Mouse (Mus musculus): ENCODE data around the gene Pdss1. TPM values are rescaled to one million over a fixed set of nuclear protein-coding genes. Genes with fewer than 3 reads are reported as not detected.
A peak's percentile ranks its signal among the peaks of the same experiment; 100 is the strongest.

Gene Pdss1
- polyA plus RNA-seq, 1 experiment from 2014 or later, result 32.1 TPM

DNA sequence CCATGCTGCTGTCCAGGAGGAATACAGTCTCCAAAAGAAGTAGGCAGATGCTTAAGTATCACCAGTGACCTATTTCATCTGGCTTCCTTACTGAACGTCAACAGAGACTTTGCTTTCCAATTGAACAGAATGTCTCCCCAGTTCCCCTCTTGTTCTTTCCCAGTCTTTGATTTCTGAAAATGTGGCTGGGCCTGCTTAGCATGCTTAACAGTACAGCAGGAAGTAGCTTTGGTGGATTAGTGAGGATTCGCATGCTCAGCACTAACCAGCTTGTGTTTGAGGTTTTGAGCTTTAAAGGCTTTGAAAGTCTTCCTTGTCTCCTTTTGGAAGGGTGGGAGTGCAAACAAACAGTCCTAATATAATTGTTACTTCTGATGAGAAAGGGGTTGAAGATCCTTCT, 32.9 kb downstream of the Pdss1 start:
- Histone ChIP-seq H3K27me3 (ENCODE audit: control insufficient read depth, insufficient read depth, low read length) (no peaks in the 10 kb centered on the region), H3K9ac (ENCODE audit: low read depth, low read length) (no peak overlapping the region), H3K9me3 (replicated peaks; ENCODE audit: control insufficient read depth, low read length) (no peaks in the 10 kb centered on the region), H3K4me1 (ENCODE audit: control insufficient read depth, insufficient read depth, low read length) (no peaks in the 10 kb centered on the region), H3K4me3 (ENCODE audit: low read depth, low read length) (no peak overlapping the region), H3K4me2 (no peak overlapping the region), H3K36me3 (ENCODE audit: control insufficient read depth, insufficient read depth, low read length) (peaks cover 3% of the 10 kb centered on the region), H3K27ac (ENCODE audit: low read depth, low read length) (no peak overlapping the region)
- WGBS (ENCODE audit: insufficient replicate concordance), result 86% methylated on average over 2 of the region's 2 CpGs
- no peak for ATAC-seq (replicated peaks; ENCODE audit: insufficient number of reproducible peaks, low FRiP score, low TSS enrichment)

DNA sequence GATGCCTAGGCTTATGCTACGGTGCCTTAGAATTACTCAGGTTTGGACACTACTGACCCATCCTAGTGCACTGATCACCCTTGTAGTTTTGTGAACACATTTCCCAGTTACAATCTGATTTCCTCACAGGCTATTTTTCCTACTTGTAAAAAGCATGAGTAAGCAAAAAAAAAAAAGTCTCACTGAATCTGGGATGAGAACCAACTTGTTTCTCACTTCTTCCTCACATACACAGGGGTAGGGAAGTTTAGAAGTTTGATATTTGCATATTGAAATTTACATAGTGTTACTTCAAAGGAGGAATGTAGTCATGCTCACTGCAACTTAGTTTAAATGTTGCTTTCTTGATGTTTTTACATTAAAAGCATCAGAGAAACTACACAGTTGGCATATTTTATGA, 38.2 kb downstream of the Pdss1 start:
- Histone ChIP-seq H3K27ac (ENCODE audit: low read depth, low read length) (no peak overlapping the region), H3K9ac (ENCODE audit: low read depth, low read length) (no peak overlapping the region), H3K4me2 (no peak overlapping the region), H3K9me3 (replicated peaks; ENCODE audit: control insufficient read depth, low read length) (no peaks in the 10 kb centered on the region), H3K4me1 (ENCODE audit: control insufficient read depth, insufficient read depth, low read length) (no peaks in the 10 kb centered on the region), H3K27me3 (ENCODE audit: control insufficient read depth, insufficient read depth, low read length) (no peaks in the 10 kb centered on the region), H3K36me3 (ENCODE audit: control insufficient read depth, insufficient read depth, low read length) (peaks cover 3% of the 10 kb centered on the region), H3K4me3 (ENCODE audit: low read depth, low read length) (no peak overlapping the region)
- no peak for ATAC-seq (replicated peaks; ENCODE audit: insufficient number of reproducible peaks, low FRiP score, low TSS enrichment)
- 85% methylated on average over 1 of the region's 1 CpGs for WGBS (ENCODE audit: insufficient replicate concordance)

DNA sequence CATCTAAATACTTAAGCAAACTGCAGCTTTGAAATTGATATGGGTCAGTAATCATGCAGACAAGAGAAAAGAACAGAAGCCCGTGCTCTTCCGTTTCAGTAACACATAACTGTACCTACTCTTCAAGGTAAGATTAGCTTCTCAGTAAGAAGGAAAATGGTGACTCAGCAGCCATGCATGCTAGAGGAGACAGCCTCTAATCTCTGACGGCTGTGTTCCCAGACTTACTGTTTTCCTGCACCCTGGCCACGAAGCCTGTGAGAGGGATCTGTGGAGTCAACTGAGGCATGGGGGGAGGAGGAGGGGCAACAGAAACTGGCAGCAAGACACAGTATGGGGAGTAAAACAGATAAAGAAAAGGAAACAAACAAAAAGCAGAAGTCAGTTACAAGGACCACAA, 54.6 kb downstream of the Pdss1 start:
- Histone ChIP-seq H3K27me3 (ENCODE audit: control insufficient read depth, insufficient read depth, low read length) (no peaks in the 10 kb centered on the region), H3K9ac (ENCODE audit: low read depth, low read length) (no peak overlapping the region), H3K27ac (ENCODE audit: low read depth, low read length) (0 out of 2 replicates have a peak overlapping the region, but pooled peaks have one; percentile 35), H3K4me2 (no peak overlapping the region), H3K4me3 (ENCODE audit: low read depth, low read length) (no peak overlapping the region), H3K36me3 (ENCODE audit: control insufficient read depth, insufficient read depth, low read length) (no peaks in the 10 kb centered on the region), H3K4me1 (ENCODE audit: control insufficient read depth, insufficient read depth, low read length) (peaks cover 4% of the 10 kb centered on the region), H3K9me3 (replicated peaks; ENCODE audit: control insufficient read depth, low read length) (no peaks in the 10 kb centered on the region)
- WGBS (ENCODE audit: insufficient replicate concordance), result 17% methylated on average over 4 of the region's 4 CpGs
- ATAC-seq (replicated peaks; ENCODE audit: insufficient number of reproducible peaks, low FRiP score, low TSS enrichment), result no peak

DNA sequence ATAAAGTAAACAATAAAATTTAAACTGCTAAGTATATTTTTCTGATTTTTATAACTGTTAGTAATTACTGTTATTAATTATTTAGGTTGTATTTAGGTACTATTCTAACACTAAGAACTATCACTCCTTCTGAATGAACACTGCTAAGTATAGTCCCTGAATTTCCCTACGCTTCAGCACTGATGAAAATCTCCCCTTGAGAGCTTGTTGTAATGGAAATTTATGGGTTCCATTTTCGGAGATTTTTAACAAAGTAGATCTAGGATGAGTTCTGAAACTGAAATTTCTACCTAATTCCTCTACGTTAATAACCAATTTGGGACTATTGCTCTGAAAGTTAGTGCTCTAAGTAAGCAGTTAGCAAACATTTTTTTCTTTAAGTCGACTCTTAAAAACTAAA, 59.0 kb downstream of the Pdss1 start:
- WGBS (ENCODE audit: insufficient replicate concordance), result 84% methylated on average over 4 of the region's 4 CpGs
- no peak for ATAC-seq (replicated peaks; ENCODE audit: insufficient number of reproducible peaks, low FRiP score, low TSS enrichment)
- Histone ChIP-seq H3K9ac (ENCODE audit: low read depth, low read length) (no peak overlapping the region), H3K4me2 (no peak overlapping the region), H3K4me1 (ENCODE audit: control insufficient read depth, insufficient read depth, low read length) (peaks cover 4% of the 10 kb centered on the region), H3K9me3 (replicated peaks; ENCODE audit: control insufficient read depth, low read length) (no peaks in the 10 kb centered on the region), H3K4me3 (ENCODE audit: low read depth, low read length) (no peak overlapping the region), H3K27me3 (ENCODE audit: control insufficient read depth, insufficient read depth, low read length) (no peaks in the 10 kb centered on the region), H3K27ac (ENCODE audit: low read depth, low read length) (no peak overlapping the region), H3K36me3 (ENCODE audit: control insufficient read depth, insufficient read depth, low read length) (peaks cover 2% of the 10 kb centered on the region; the same call in 1 of the 2 replicates)

DNA sequence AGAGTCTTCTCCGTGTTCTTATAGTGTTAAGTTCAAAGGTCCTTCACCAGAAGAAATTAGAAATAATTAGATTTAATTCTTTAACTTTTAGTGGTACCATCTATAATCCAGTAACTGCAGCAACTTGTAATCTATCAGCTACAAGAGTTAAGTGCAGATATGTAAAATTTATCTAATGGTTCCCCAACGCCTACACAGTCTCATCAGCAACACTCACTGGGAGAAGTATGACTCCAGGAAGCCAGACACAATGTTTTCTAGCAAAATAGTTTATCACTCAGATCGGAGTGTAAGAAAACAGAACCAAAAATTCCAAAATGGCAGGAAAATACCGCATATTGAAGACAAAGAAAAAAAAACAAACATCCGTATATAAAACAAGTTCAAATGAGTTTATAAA, 60.6 kb downstream of the Pdss1 start:
- no peak overlapping the region for H3K9ac ChIP-seq (ENCODE audit: low read depth, low read length)
- H3K4me3 ChIP-seq (ENCODE audit: low read depth, low read length), result no peak overlapping the region
- no peak overlapping the region for H3K27ac ChIP-seq (ENCODE audit: low read depth, low read length)
- H3K4me1 ChIP-seq (ENCODE audit: control insufficient read depth, insufficient read depth, low read length), result no peaks in the 10 kb centered on the region
- peaks cover 2% of the 10 kb centered on the region; the same call in 1 of the 2 replicates for H3K36me3 ChIP-seq (ENCODE audit: control insufficient read depth, insufficient read depth, low read length)
- no peak for ATAC-seq (replicated peaks; ENCODE audit: insufficient number of reproducible peaks, low FRiP score, low TSS enrichment)
- H3K27me3 ChIP-seq (ENCODE audit: control insufficient read depth, insufficient read depth, low read length), result no peaks in the 10 kb centered on the region
- H3K9me3 ChIP-seq (replicated peaks; ENCODE audit: control insufficient read depth, low read length), result no peaks in the 10 kb centered on the region
- WGBS (ENCODE audit: insufficient replicate concordance), result 76% methylated on average over 5 of the region's 5 CpGs
- no peak overlapping the region for H3K4me2 ChIP-seq

DNA sequence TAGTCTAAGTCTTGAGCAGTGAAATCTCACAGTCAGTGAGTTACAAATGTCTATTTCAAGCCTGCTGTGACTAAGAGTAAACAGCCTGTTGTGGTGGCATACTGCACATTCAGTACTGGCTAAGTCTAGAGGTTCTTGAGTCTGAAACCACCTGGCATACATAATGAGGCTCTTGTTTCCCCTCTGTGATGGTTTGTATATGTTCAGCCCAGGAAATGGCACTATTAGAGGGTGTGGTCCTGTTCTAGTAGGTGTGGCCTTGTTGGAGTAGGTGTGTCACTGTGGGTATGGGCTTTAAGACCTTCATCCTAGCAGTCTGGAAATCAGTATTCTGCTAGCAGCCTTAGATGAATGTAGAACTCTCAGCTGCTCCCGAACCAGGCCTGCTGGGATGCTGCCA, 62.1 kb downstream of the Pdss1 start:
- Histone ChIP-seq H3K27ac (ENCODE audit: low read depth, low read length) (no peak overlapping the region), H3K4me2 (no peak overlapping the region), H3K4me1 (ENCODE audit: control insufficient read depth, insufficient read depth, low read length) (no peaks in the 10 kb centered on the region), H3K27me3 (ENCODE audit: control insufficient read depth, insufficient read depth, low read length) (no peaks in the 10 kb centered on the region), H3K36me3 (ENCODE audit: control insufficient read depth, insufficient read depth, low read length) (peaks cover 2% of the 10 kb centered on the region; the same call in 1 of the 2 replicates), H3K9ac (ENCODE audit: low read depth, low read length) (no peak overlapping the region), H3K9me3 (replicated peaks; ENCODE audit: control insufficient read depth, low read length) (no peaks in the 10 kb centered on the region), H3K4me3 (ENCODE audit: low read depth, low read length) (no peak overlapping the region)
- WGBS (ENCODE audit: insufficient replicate concordance), result 76% methylated on average over 1 of the region's 1 CpGs
- no peak for ATAC-seq (replicated peaks; ENCODE audit: insufficient number of reproducible peaks, low FRiP score, low TSS enrichment)

DNA sequence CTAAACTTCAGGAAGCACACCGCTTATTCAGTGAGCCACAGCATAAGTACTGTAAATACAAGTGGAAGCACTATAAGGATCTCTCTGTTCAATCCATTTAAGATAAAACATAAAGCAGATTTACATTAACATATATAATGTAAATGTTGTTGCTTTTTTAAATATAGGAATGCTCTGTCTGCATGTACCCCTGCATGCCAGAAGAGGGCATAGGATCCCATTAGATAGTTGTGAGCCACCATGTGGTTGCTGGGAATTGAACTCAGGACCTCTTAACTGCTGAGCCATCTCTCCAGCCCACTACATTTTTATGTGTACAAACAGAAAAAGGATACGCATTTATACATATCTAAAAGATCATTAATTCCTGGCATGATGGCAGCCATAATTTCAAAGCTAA, 66.4 kb downstream of the Pdss1 start:
- H3K4me2 ChIP-seq, result no peak overlapping the region
- ATAC-seq (replicated peaks; ENCODE audit: insufficient number of reproducible peaks, low FRiP score, low TSS enrichment), result no peak
- H3K27ac ChIP-seq (ENCODE audit: low read depth, low read length), result no peak overlapping the region
- peaks cover 2% of the 10 kb centered on the region; the same call in 1 of the 2 replicates for H3K36me3 ChIP-seq (ENCODE audit: control insufficient read depth, insufficient read depth, low read length)
- no peaks in the 10 kb centered on the region for H3K9me3 ChIP-seq (replicated peaks; ENCODE audit: control insufficient read depth, low read length)
- H3K27me3 ChIP-seq (ENCODE audit: control insufficient read depth, insufficient read depth, low read length), result no peaks in the 10 kb centered on the region
- H3K9ac ChIP-seq (ENCODE audit: low read depth, low read length), result no peak overlapping the region
- H3K4me1 ChIP-seq (ENCODE audit: control insufficient read depth, insufficient read depth, low read length), result no peaks in the 10 kb centered on the region
- WGBS (ENCODE audit: insufficient replicate concordance), result 89% methylated on average over 2 of the region's 2 CpGs
- no peak overlapping the region for H3K4me3 ChIP-seq (ENCODE audit: low read depth, low read length)

DNA sequence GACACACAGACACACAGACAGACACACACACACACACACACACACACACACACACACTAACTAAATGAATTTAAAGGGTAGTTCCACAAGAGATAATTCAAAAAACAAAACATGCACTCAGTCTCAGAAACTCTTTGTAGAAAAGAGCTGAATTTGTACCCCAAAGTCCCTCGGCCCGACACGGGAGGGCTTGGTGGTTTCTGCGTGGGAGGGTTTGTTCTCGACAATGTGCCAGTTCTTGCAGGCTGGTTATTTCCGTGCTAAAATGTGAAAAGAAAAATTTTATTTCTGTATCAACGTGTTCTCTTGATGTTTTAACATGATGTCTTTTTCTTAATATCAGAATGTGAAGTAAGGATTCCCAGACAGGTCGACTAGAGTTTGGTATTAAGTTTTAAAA, 66.9 kb downstream of the Pdss1 start:
- WGBS (ENCODE audit: insufficient replicate concordance), result 90% methylated on average over 8 of the region's 8 CpGs

DNA sequence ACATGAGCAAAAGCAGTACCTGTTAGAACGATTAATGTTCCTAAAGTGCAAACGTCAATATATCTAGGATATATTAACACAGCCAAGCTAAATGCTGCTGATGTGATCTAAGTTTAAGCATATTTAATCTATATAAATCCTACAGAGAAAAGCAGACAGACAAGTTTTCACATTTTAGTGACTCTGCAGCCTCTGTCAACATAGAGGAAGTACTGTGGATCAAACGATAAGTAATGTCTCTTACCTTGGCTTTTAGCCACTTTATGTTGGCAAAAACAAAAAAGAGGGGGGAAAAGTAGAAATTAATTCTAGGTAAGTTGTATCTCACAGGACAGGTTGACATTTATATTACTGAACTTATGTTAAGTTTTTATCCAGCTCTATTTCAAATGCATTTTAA, 67.6 kb downstream of the Pdss1 start:
- no peak for ATAC-seq (replicated peaks; ENCODE audit: insufficient number of reproducible peaks, low FRiP score, low TSS enrichment)
- Histone ChIP-seq H3K27ac (ENCODE audit: low read depth, low read length) (no peak overlapping the region), H3K9ac (ENCODE audit: low read depth, low read length) (no peak overlapping the region), H3K36me3 (ENCODE audit: control insufficient read depth, insufficient read depth, low read length) (peaks cover 2% of the 10 kb centered on the region; the same call in 1 of the 2 replicates), H3K4me2 (no peak overlapping the region), H3K4me3 (ENCODE audit: low read depth, low read length) (no peak overlapping the region), H3K9me3 (replicated peaks; ENCODE audit: control insufficient read depth, low read length) (no peaks in the 10 kb centered on the region), H3K4me1 (ENCODE audit: control insufficient read depth, insufficient read depth, low read length) (no peaks in the 10 kb centered on the region), H3K27me3 (ENCODE audit: control insufficient read depth, insufficient read depth, low read length) (no peaks in the 10 kb centered on the region)
- WGBS (ENCODE audit: insufficient replicate concordance), result 93% methylated on average over 3 of the region's 3 CpGs

More for the DNA sequence above, 66.9 kb downstream of the Pdss1 start:
- Histone ChIP-seq H3K36me3 (ENCODE audit: control insufficient read depth, insufficient read depth, low read length) (peaks cover 2% of the 10 kb centered on the region; the same call in 1 of the 2 replicates), H3K9ac (ENCODE audit: low read depth, low read length) (no peak overlapping the region), H3K9me3 (replicated peaks; ENCODE audit: control insufficient read depth, low read length) (no peaks in the 10 kb centered on the region), H3K4me3 (ENCODE audit: low read depth, low read length) (no peak overlapping the region), H3K27me3 (ENCODE audit: control insufficient read depth, insufficient read depth, low read length) (no peaks in the 10 kb centered on the region), H3K27ac (ENCODE audit: low read depth, low read length) (no peak overlapping the region), H3K4me2 (no peak overlapping the region), H3K4me1 (ENCODE audit: control insufficient read depth, insufficient read depth, low read length) (no peaks in the 10 kb centered on the region)
- no peak for ATAC-seq (replicated peaks; ENCODE audit: insufficient number of reproducible peaks, low FRiP score, low TSS enrichment)
